Mouse (Mus musculus): ENCODE data around the gene Ppp1cb.

DNA sequence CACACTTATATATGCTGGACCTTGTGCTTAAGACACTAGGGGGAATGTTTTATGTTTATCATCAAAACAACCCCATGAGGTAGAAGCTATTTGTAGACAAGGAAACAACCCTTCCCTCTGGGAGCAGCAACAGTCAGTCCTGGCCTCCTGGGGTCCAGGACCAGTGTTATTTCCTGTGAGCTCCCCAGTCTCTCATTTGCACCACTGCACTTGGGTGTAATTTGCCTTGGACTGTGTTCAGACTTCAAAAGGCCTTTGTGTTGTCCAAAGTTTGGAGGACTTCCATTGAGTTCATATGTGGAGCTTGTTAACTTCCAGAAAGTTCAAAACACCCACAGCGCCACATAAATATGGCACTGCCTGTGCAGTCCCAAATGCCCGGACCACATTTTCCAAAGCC, 45.6 kb upstream of the Ppp1cb start:
- TF ChIP-seq CTCF (IDR thresholded peaks at IDR 0.05; ENCODE audit: borderline replicate concordance, insufficient read depth, low read depth, low read length) (no peak), POLR2A (IDR thresholded peaks at IDR 0.05; ENCODE audit: borderline replicate concordance, insufficient read depth, low read length) (no peak)
